Mouse (Mus musculus): ENCODE results near the gene Olfr652. TPM values are rescaled to one million over a fixed set of nuclear protein-coding genes. Genes with fewer than 3 reads are reported as not detected.

The Olfr652 gene
- not detected for polyA plus RNA-seq (2014; fragmentation: Illumina TruSeq; extraction: RNeasy Lipid Tissue Mini Kit (QIAGEN cat#74804); ENCODE audit: low read depth, low replicate concordance)

GRCm38 (mm10) chr7:104560601-104561000, at the start of gene Olfr652:
Olfr652 (plus strand) TSS chr7:104560901.

GRCm38 (mm10) chr7:104549833-104550232, 10.9 kb upstream of the Olfr652 start, which contains the start of gene Olfr651:
Olfr651 (plus strand) TSS chr7:104550133.

DNA sequence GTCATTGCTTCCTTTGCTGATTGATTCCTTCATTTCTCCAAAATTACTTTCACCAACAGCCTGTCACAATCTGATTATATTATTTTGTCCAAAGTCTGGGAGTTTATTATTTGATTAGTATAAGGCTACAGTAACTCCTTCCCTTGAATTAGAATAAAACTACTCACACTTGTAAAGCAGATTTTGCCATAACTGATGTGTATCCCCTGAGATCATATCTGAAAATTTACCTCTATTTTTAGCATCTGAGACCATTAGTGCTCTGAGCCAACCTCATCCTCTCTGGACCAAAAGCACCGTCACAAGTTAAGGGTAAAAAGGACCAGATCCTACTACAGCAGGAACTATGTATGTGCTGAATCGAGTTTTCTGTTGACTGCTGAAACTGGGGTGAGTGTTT, 16.3 kb downstream of the Olfr652 start, which contains the start of gene Olfr653:
Gene Olfr653, plus strand, starts transcription at position 301 of the 400 bp plus-strand sequence.

GRCm38 (mm10) chr7:104586725-104587124, 26.0 kb downstream of the Olfr652 start, which contains the start of gene Olfr654:
Olfr654 (plus strand) TSS chr7:104587025.

DNA sequence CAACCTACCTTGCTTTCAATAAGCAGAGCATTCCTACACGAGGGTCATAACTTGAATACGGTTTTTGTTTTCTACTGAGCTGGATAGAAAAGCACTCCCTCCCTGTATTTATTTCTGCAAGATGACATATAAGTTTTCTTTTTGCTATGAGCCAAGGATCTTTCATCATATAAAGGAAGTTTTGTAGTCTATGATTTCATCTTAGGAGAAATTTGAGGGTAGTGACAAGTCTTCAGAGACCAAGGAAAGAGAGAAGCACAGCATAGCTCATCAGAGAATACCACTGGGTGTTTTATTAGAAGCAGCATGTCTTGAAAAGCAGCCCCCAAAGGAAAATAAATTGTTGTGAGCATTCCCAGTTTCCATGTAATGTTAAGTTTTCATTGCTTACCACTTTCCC, 41.0 kb downstream of the Olfr652 start, which contains the start of gene Olfr655:
Gene Olfr655, minus strand, starts transcription at position 101 of the 400 bp plus-strand sequence.

GRCm38 (mm10) chr7:104613655-104614054, 53.0 kb downstream of the Olfr652 start, which contains the start of gene Olfr656:
Olfr656 (plus strand) TSS chr7:104613955.

Other genes starting within 250 kb of the Olfr652 start
- 16.4 TPM for gene Trim12a, start 245.4 kb upstream of the Olfr652 start, polyA plus RNA-seq (2014; fragmentation: Illumina TruSeq; extraction: RNeasy Lipid Tissue Mini Kit (QIAGEN cat#74804); ENCODE audit: low read depth, low replicate concordance)
- not detected for gene Trim34b, start 231.4 kb upstream of the Olfr652 start, polyA plus RNA-seq (2014; fragmentation: Illumina TruSeq; extraction: RNeasy Lipid Tissue Mini Kit (QIAGEN cat#74804); ENCODE audit: low read depth, low replicate concordance)
- gene Trim12c, start 207.5 kb upstream of the Olfr652 start, polyA plus RNA-seq (2014; fragmentation: Illumina TruSeq; extraction: RNeasy Lipid Tissue Mini Kit (QIAGEN cat#74804); ENCODE audit: low read depth, low replicate concordance) = 14.0 TPM
- 0.34 TPM for gene Trim30b, start 191.0 kb upstream of the Olfr652 start, polyA plus RNA-seq (2014; fragmentation: Illumina TruSeq; extraction: RNeasy Lipid Tissue Mini Kit (QIAGEN cat#74804); ENCODE audit: low read depth, low replicate concordance)
- gene Trim30c, start 160.1 kb upstream of the Olfr652 start, polyA plus RNA-seq (2014; fragmentation: Illumina TruSeq; extraction: RNeasy Lipid Tissue Mini Kit (QIAGEN cat#74804); ENCODE audit: low read depth, low replicate concordance) = 0.29 TPM
- gene Trim30a, start 95.7 kb upstream of the Olfr652 start, polyA plus RNA-seq (2014; fragmentation: Illumina TruSeq; extraction: RNeasy Lipid Tissue Mini Kit (QIAGEN cat#74804); ENCODE audit: low read depth, low replicate concordance) = 14.2 TPM
- gene Trim30d, start 53.1 kb upstream of the Olfr652 start, polyA plus RNA-seq (2014; fragmentation: Illumina TruSeq; extraction: RNeasy Lipid Tissue Mini Kit (QIAGEN cat#74804); ENCODE audit: low read depth, low replicate concordance) = 14.9 TPM
- gene Olfr651, start 10.8 kb upstream of the Olfr652 start, polyA plus RNA-seq (2014; fragmentation: Illumina TruSeq; extraction: RNeasy Lipid Tissue Mini Kit (QIAGEN cat#74804); ENCODE audit: low read depth, low replicate concordance) = not detected
- gene Olfr653, start 16.4 kb downstream of the Olfr652 start, polyA plus RNA-seq (2014; fragmentation: Illumina TruSeq; extraction: RNeasy Lipid Tissue Mini Kit (QIAGEN cat#74804); ENCODE audit: low read depth, low replicate concordance) = not detected
- not detected for gene Olfr654, start 26.1 kb downstream of the Olfr652 start, polyA plus RNA-seq (2014; fragmentation: Illumina TruSeq; extraction: RNeasy Lipid Tissue Mini Kit (QIAGEN cat#74804); ENCODE audit: low read depth, low replicate concordance)
- gene Olfr655, start 40.9 kb downstream of the Olfr652 start, polyA plus RNA-seq (2014; fragmentation: Illumina TruSeq; extraction: RNeasy Lipid Tissue Mini Kit (QIAGEN cat#74804); ENCODE audit: low read depth, low replicate concordance) = not detected
- not detected for gene Olfr656, start 53.1 kb downstream of the Olfr652 start, polyA plus RNA-seq (2014; fragmentation: Illumina TruSeq; extraction: RNeasy Lipid Tissue Mini Kit (QIAGEN cat#74804); ENCODE audit: low read depth, low replicate concordance)
- not detected for gene Olfr657, start 63.9 kb downstream of the Olfr652 start, polyA plus RNA-seq (2014; fragmentation: Illumina TruSeq; extraction: RNeasy Lipid Tissue Mini Kit (QIAGEN cat#74804); ENCODE audit: low read depth, low replicate concordance)
- not detected for gene Olfr658, start 86.4 kb downstream of the Olfr652 start, polyA plus RNA-seq (2014; fragmentation: Illumina TruSeq; extraction: RNeasy Lipid Tissue Mini Kit (QIAGEN cat#74804); ENCODE audit: low read depth, low replicate concordance)
- gene Olfr659, start 105.9 kb downstream of the Olfr652 start, polyA plus RNA-seq (2014; fragmentation: Illumina TruSeq; extraction: RNeasy Lipid Tissue Mini Kit (QIAGEN cat#74804); ENCODE audit: low read depth, low replicate concordance) = not detected
- gene Olfr661, start 125.6 kb downstream of the Olfr652 start, polyA plus RNA-seq (2014; fragmentation: Illumina TruSeq; extraction: RNeasy Lipid Tissue Mini Kit (QIAGEN cat#74804); ENCODE audit: low read depth, low replicate concordance) = not detected
- gene Usp17le, start 216.6 kb downstream of the Olfr652 start, polyA plus RNA-seq (2014; fragmentation: Illumina TruSeq; extraction: RNeasy Lipid Tissue Mini Kit (QIAGEN cat#74804); ENCODE audit: low read depth, low replicate concordance) = not detected